Mouse (Mus musculus) E14TG2a.4 (cell line): Measurements from ENCODE around the gene 4931406P16Rik.

ENCODE experiments used
- CTCF ChIP-seq: conservative IDR thresholded peaks from 2 replicates; pipeline ENCODE4 v1.5.1; 2014; ENCODE audit warnings: low read length
- POU5F1 ChIP-seq: IDR thresholded peaks from 2 replicates; pipeline ENCODE4 v1.6.1; 2014; ENCODE audit warnings: low read length, borderline replicate concordance

- TF ChIP-seq CTCF (no peak), POU5F1 (no peak)
Measured at GRCm38 (mm10) chr7:34319123-34319522, 5.8 kb upstream of the 4931406P16Rik start.
